Mouse (Mus musculus) neural tube, embryonic 15.5 days (tissue): ENCODE measurements around the gene Glrp1. TPM values are rescaled to one million over a fixed set of nuclear protein-coding genes. Genes with fewer than 3 reads are reported as not detected.

Source experiments
- ATAC-seq: fragments of 200-750 bp; cut with Nextera tagmentation; 2 replicates; pipeline ENCODE4 v1.8.0; 2017; ENCODE audit warnings: mild to moderate bottlenecking, moderate TSS enrichment, moderate library complexity; ENCODE audit not compliant: low FRiP score
- H3K27ac ChIP-seq: fragments of 300-500 bp; sonication (generic); replicated peaks from 2 replicates; pipeline ENCODE4 v1.5.1; 2015; ENCODE audit warnings: mild to moderate bottlenecking, inconsistent platforms
- H3K27me3 ChIP-seq: fragments of 300-500 bp; sonication (generic); replicated peaks from 2 replicates; pipeline ENCODE4 v1.6.1; 2015; ENCODE audit warnings: inconsistent platforms
- H3K36me3 ChIP-seq: fragments of 300-500 bp; sonication (generic); 2 replicates; pipeline ENCODE4 v1.6.1; 2015; ENCODE audit warnings: inconsistent platforms
- H3K4me1 ChIP-seq: fragments of 300-500 bp; sonication (generic); 2 replicates; pipeline ENCODE4 v1.6.1; 2015; ENCODE audit warnings: inconsistent platforms
- H3K4me2 ChIP-seq: fragments of 300-500 bp; sonication (generic); 2 replicates; pipeline ENCODE4 v1.6.1; 2015; ENCODE audit warnings: inconsistent platforms, mild to moderate bottlenecking, moderate library complexity
- H3K4me3 ChIP-seq: fragments of 300-500 bp; sonication (generic); replicated peaks from 2 replicates; pipeline ENCODE4 v1.5.1; 2015; ENCODE audit warnings: mild to moderate bottlenecking, inconsistent platforms
- H3K9ac ChIP-seq: fragments of 300-500 bp; sonication (generic); replicated peaks from 2 replicates; pipeline ENCODE4 v1.6.1; 2015; ENCODE audit warnings: mild to moderate bottlenecking, inconsistent platforms
- H3K9me3 ChIP-seq: fragments of 300-500 bp; sonication (generic); replicated peaks from 2 replicates; pipeline ENCODE4 v1.6.1; 2016; ENCODE audit warnings: inconsistent platforms
- WGBS: fragments of 180-500 bp; shearing (Covaris S2); methylation state at CpG from one replicate; pipeline ENCODE4 v1.1.7; 2015; ENCODE audit warnings: mixed read lengths; 5-methylcytosine and 5-hydroxymethylcytosine counted together
- polyA plus RNA-seq: library from polyadenylated mRNA; unstranded; fragments of >200 nt; fragmentation: Nextera tagmentation; extraction: Ambion mirVana; gene quantifications from 2 replicates; pipeline ENCODE4 v1.2.1, GENCODE M21; 2015

Gene Glrp1
- polyA plus RNA-seq: 0.11 TPM in 1 of 2 replicates, not detected in the other

DNA sequence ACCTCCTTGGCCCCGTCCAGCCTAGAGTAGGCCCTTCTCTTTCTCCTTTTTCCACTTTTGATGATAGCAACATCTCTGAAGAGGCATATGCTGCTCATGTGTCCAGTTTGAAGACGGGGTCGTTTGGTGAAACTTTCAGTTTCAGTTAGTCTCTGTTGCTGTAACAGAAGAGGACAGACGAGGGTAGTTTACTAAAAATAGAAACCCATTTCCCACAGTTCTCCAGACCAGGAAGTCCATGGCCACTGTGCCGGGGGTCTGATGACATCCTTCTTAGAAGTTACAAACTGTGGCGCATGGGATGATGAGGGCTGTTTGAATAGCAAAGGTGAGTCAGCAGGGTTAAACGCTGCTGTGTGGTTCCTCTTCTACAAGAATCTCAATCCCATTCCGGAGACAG lies at the start of gene Glrp1:
Gene Glrp1 (minus strand): TSS at position 278 of the 400 bp plus-strand sequence.
- Histone ChIP-seq H3K27ac (no peak within 1 kb of the TSS), H3K4me3 (no peak within 1 kb of the TSS), H3K9me3 (no peaks in the 10 kb centered on the region), H3K36me3 (no peaks in the 10 kb centered on the region), H3K9ac (no peak within 1 kb of the TSS), H3K4me1 (peaks cover 4% of the 10 kb centered on the region; the same call in 1 of the 2 replicates), H3K4me2 (no peak within 1 kb of the TSS), H3K27me3 (no peaks in the 10 kb centered on the region)
- ATAC-seq: no peak
- WGBS: 84% methylated on average over 8 of the region's 8 CpGs

DNA sequence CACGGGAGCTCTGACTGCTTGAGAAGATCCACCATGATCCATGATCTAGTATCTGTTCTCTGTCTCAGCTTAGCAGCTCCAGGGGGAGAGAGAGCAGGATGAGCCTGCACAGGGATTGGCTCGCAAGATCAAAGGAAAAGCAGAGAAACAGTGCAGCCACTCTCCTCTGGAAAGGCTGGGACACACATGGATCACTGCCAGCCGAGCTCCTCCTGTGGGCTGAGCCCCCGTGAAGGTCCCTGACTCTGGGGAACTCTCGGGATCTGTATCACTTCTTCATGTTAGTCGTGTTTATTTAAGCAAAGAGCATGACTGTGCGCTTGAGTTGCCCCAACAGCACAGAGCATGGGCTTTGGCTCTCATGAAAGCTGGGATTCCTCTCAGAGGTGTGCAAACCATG lies 49.4 kb upstream of the Glrp1 start:
- H3K36me3 ChIP-seq: no peaks in the 10 kb centered on the region
- H3K4me1 ChIP-seq: peaks cover 15% of the 10 kb centered on the region; the same call in 1 of the 2 replicates
- no peaks in the 10 kb centered on the region for H3K27me3 ChIP-seq
- no peak for ATAC-seq
- H3K4me3 ChIP-seq: no peak overlapping the region
- WGBS: 13% methylated on average over 7 of the region's 7 CpGs
- H3K9ac ChIP-seq: no peak overlapping the region
- no peaks in the 10 kb centered on the region for H3K9me3 ChIP-seq
- H3K27ac ChIP-seq: no peak overlapping the region
- H3K4me2 ChIP-seq: 0 out of 2 replicates have a peak overlapping the region, but pooled peaks have one; percentile 11

GRCm38 (mm10) chr1:88558793-88559192 lies 48.9 kb upstream of the Glrp1 start:
- Histone ChIP-seq H3K27me3 (no peaks in the 10 kb centered on the region), H3K4me2 (no peak overlapping the region), H3K4me3 (no peak overlapping the region), H3K9me3 (no peaks in the 10 kb centered on the region), H3K36me3 (no peaks in the 10 kb centered on the region), H3K4me1 (peaks cover 16% of the 10 kb centered on the region; the same call in 1 of the 2 replicates), H3K27ac (no peak overlapping the region), H3K9ac (no peak overlapping the region)
- ATAC-seq: no peak

- Histone ChIP-seq H3K4me2 (no peak overlapping the region), H3K27me3 (no peaks in the 10 kb centered on the region), H3K9me3 (no peaks in the 10 kb centered on the region), H3K36me3 (no peaks in the 10 kb centered on the region), H3K4me1 (peaks cover 21% of the 10 kb centered on the region; the same call in 1 of the 2 replicates), H3K4me3 (no peak overlapping the region), H3K27ac (no peak overlapping the region), H3K9ac (no peak overlapping the region)
- 90% methylated on average over 11 of the region's 11 CpGs for WGBS
- no peak for ATAC-seq
Observed at GRCm38 (mm10) chr1:88556401-88556800, 46.5 kb upstream of the Glrp1 start.

GRCm38 (mm10) chr1:88553500-88554187 lies 43.8 kb upstream of the Glrp1 start:
- Histone ChIP-seq H3K27ac (0 out of 2 replicates have a peak overlapping the region, but pooled peaks have one; percentile 20), H3K4me1 (0 out of 2 replicates have a peak, but pooled peaks cover 6% of the 10 kb centered on the region), H3K9me3 (no peaks in the 10 kb centered on the region), H3K27me3 (no peaks in the 10 kb centered on the region), H3K4me3 (no peak overlapping the region), H3K36me3 (no peaks in the 10 kb centered on the region), H3K4me2 (no peak overlapping the region), H3K9ac (no peak overlapping the region)
- ATAC-seq: no peak
- 46% methylated on average over 7 of the region's 7 CpGs for WGBS

DNA sequence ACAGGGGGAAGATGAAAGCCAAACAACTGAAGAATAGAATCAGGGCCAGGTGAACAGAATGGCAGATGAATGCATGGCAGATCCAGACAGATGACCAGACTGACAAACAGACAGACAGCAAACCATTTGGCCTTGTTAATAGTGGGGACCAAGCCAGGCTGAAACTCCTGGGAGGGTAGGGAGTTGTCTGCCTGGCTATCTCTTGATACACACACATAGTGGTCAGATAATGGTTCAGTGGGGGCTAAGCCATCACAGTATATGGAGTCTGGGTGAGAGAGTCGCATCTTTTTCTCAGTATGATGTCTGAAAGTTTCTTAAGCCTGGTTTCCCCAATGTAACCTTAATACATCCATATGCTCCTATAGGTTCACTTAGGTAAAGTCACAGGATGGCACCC lies 39.4 kb upstream of the Glrp1 start:
- Histone ChIP-seq H3K4me1 (0 out of 2 replicates have a peak, but pooled peaks cover 6% of the 10 kb centered on the region), H3K4me2 (no peak overlapping the region), H3K27me3 (no peaks in the 10 kb centered on the region), H3K9me3 (no peaks in the 10 kb centered on the region), H3K36me3 (no peaks in the 10 kb centered on the region), H3K9ac (no peak overlapping the region), H3K4me3 (no peak overlapping the region), H3K27ac (no peak overlapping the region)
- ATAC-seq: no peak
- WGBS: 96% methylated on average over 1 of the region's 1 CpGs

DNA sequence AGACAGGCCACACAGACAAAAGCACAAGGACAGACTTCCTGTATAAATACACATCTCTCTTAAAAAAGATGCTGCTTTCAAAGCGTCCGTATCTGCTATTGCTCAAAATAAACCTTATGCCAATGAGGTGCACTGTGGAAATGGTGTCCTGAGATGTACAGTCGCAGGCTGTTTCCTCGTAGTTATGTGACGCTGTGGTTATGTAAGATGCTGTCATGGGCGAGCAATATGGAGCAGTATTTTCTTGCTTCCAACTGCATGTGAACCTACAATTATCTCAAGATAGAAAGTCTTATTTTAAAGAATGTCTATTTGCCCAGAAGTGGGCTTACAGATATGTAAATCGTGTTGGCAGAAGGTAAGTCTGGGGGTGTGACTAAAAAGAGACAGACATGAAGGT lies 37.3 kb upstream of the Glrp1 start:
- Histone ChIP-seq H3K36me3 (no peaks in the 10 kb centered on the region), H3K27ac (no peak overlapping the region), H3K9me3 (no peaks in the 10 kb centered on the region), H3K4me3 (no peak overlapping the region), H3K9ac (no peak overlapping the region), H3K4me1 (no peaks in the 10 kb centered on the region), H3K4me2 (no peak overlapping the region), H3K27me3 (no peaks in the 10 kb centered on the region)
- 86% methylated on average over 7 of the region's 7 CpGs for WGBS
- ATAC-seq: no peak

- H3K4me3 ChIP-seq: no peak overlapping the region
- H3K9me3 ChIP-seq: no peaks in the 10 kb centered on the region
- H3K27me3 ChIP-seq: no peaks in the 10 kb centered on the region
- no peak overlapping the region for H3K9ac ChIP-seq
- H3K4me2 ChIP-seq: no peak overlapping the region
- 79% methylated on average over 4 of the region's 4 CpGs for WGBS
- H3K4me1 ChIP-seq: no peaks in the 10 kb centered on the region
- ATAC-seq: no peak
- no peak overlapping the region for H3K27ac ChIP-seq
- no peaks in the 10 kb centered on the region for H3K36me3 ChIP-seq
Observed at GRCm38 (mm10) chr1:88543608-88544007, 33.7 kb upstream of the Glrp1 start.

- Histone ChIP-seq H3K4me3 (no peak overlapping the region), H3K27ac (peak overlapping the region; percentile 28; the same call in 1 of the 2 replicates), H3K9me3 (no peaks in the 10 kb centered on the region), H3K27me3 (no peaks in the 10 kb centered on the region), H3K36me3 (no peaks in the 10 kb centered on the region), H3K4me2 (no peak overlapping the region), H3K9ac (no peak overlapping the region), H3K4me1 (no peaks in the 10 kb centered on the region)
- WGBS: 50% methylated on average over 3 of the region's 3 CpGs
- ATAC-seq: no peak
Observed at GRCm38 (mm10) chr1:88539823-88540222, 30.0 kb upstream of the Glrp1 start.

- 82% methylated on average over 7 of the region's 7 CpGs for WGBS
- Histone ChIP-seq H3K36me3 (no peaks in the 10 kb centered on the region), H3K27ac (no peak overlapping the region; the same call in 1 of the 2 replicates)
Observed at GRCm38 (mm10) chr1:88539256-88539655, 29.4 kb upstream of the Glrp1 start.

DNA sequence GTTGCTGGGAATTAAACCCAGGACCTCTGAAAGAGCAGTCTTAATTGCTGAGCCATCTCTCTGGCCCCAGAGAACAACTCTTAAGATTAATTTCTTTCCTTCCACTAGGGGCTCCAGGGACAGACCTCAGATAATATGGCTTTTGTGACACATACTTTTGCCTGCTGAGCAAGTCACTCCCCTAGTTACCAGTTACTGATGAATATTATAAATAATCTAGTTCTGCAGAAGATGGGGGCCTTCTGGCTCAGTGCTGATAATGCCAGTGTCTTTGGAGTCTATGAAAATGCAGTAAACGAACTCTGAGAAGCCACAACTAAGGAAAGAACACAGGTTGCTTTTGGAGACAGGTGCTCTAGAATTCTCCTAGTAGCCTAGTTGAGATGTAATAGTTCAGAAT lies 26.4 kb upstream of the Glrp1 start:
- H3K4me1 ChIP-seq: no peaks in the 10 kb centered on the region
- no peaks in the 10 kb centered on the region for H3K36me3 ChIP-seq
- no peak overlapping the region for H3K27ac ChIP-seq
- no peak overlapping the region for H3K4me2 ChIP-seq
- H3K4me3 ChIP-seq: no peak overlapping the region
- no peaks in the 10 kb centered on the region for H3K9me3 ChIP-seq
- ATAC-seq: no peak
- no peaks in the 10 kb centered on the region for H3K27me3 ChIP-seq
- H3K9ac ChIP-seq: no peak overlapping the region
- WGBS: 81% methylated on average over 1 of the region's 1 CpGs

More at GRCm38 (mm10) chr1:88539256-88539655, 29.4 kb upstream of the Glrp1 start:
- ATAC-seq: no peak
- no peak overlapping the region for H3K9ac ChIP-seq
- no peaks in the 10 kb centered on the region for H3K27me3 ChIP-seq
- H3K9me3 ChIP-seq: no peaks in the 10 kb centered on the region
- H3K4me2 ChIP-seq: no peak overlapping the region
- H3K4me3 ChIP-seq: no peak overlapping the region
- H3K4me1 ChIP-seq: no peaks in the 10 kb centered on the region

- no peaks in the 10 kb centered on the region for H3K9me3 ChIP-seq
- 60% methylated on average over 5 of the region's 5 CpGs for WGBS
- H3K27ac ChIP-seq: no peak overlapping the region
- no peaks in the 10 kb centered on the region for H3K4me1 ChIP-seq
- H3K9ac ChIP-seq: no peak overlapping the region
- H3K36me3 ChIP-seq: no peaks in the 10 kb centered on the region
- H3K27me3 ChIP-seq: no peaks in the 10 kb centered on the region
- ATAC-seq: no peak
- no peak overlapping the region for H3K4me3 ChIP-seq
- H3K4me2 ChIP-seq: no peak overlapping the region
Observed at GRCm38 (mm10) chr1:88534091-88534490, 24.2 kb upstream of the Glrp1 start.
